Mouse (Mus musculus) left cerebral cortex, postnatal 4 days (tissue): Measurements from ENCODE around the gene Ehbp1. TPM values are rescaled to one million over a fixed set of nuclear protein-coding genes. Genes with fewer than 3 reads are reported as not detected.

Source experiments
- DNase-seq: peaks from one replicate; pipeline ENCODE4 v3.0.0-alpha.2; 2022
- intact Hi-C: fragments of 180-260 bp; cut with DNase I; formaldehyde crosslinking; loops from one replicate; pipeline ENCODE4 v1.15.1; 2025
- total RNA-seq, 2 experiments: library from RNA; stranded (reverse); gene quantifications; 2 replicates each; pipeline ENCODE4 v1.2.3; 2021

The Ehbp1 gene
- total RNA-seq, 2 experiments from 2014 or later = 82.4 to 90.3 TPM

DNA sequence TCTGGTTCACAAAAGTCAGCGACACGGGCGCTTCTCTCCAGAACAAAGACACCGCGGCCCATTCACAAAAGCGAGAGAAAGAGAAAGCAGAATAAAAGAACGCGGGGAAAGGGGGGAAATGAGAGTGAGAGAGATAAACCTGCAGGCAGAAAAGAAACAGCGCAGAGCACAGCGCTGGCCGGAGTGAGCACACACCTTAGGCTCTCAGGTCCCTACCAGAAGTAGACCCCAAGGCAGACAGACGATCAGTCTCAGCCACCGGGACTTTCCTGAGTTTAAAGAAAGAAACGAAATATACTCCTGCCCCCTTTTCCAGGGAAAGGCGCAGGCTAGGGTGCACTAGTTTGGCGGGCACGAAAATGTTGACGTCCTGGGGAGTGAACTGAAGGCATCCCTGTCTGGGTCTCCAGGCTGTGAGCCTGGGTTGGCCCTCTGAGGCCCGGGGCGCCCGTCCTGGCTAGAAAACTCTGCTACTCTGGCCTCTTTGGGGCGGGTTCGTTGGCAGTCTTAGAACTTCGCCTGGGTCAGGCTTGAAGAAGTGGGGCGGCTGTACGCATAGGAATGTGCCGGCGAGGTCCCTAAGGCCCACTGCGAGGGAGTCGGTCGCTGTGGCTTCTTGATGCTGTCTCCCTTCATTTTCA, 338.6 kb downstream of the Ehbp1 start:
- DNase-seq = no peak
- intact Hi-C loops = loop anchor here (5.0 kb wide), 1 partner anchor 144 kb away; no protein-coding TSS in a partner anchor

DNA sequence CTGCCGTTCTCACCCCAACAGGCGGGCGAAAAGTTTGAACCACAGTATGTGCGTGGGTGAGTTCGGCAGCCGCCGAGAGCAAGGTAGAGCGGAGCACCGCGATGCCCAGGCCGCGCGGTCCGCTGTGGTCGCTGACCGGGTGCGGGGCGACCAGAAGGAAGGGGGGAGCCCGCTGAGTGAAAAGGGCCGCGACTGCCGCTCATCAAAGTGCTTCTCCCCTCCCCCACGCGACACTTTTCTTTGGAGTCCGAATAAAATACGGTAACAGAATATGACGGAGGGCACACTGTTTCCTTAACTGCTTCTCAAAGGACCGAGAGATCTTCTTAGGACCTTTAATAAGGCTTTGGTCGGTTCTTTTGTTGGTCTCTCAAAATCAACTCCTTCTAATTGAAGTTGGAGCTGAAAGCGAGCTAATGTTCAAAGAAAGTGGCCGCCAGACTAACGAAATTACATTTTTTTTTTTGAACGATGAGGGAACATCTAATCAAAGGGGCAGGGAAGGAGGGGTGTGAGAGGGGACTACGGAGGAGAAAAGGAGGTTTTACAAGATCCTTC, 339.2 kb downstream of the Ehbp1 start, which contains the start of gene Otx1:
Gene Otx1 (minus strand): TSS at position 115 of the 558 bp plus-strand sequence.
- DNase-seq = no peak
- intact Hi-C loops = loop anchor here (5.0 kb wide), 1 partner anchor 144 kb away; no protein-coding TSS in a partner anchor

DNA sequence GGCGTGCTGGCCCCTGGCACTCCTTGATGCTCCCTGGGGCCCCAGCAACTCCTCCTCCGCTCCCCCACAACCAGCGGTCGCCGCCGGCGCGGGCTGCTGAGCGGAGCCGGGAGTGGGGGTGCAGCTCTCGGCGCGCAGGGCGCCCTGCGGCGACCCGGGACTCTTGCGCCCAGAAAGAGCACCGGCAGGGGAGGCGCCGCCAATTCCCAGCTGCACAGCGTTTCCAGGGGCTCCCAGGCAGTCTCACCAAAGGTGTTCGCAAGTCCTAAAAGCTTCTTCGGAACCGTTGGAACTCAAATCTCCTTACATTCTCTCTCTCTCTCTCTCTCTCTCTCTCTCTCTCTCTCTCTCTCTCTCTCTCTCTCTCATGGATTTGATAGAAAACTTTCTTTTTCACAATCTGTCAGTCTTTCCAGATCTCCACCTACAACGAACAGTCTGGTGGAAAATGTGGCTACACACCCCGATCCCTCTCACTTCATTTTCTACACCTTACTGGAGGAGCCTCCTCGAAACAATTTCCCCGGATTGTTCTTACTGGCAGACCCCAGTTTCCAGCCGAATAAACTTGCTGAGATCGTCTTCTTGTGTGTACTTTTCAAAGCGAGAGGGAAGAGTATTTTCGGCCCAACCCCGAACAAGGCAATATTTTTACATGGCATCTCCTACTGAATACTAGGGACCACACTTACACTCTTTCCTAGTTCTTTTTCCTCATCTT, 339.9 kb downstream of the Ehbp1 start:
- intact Hi-C loops = loop anchor here (5.0 kb wide), 1 partner anchor 145 kb away; no protein-coding TSS in a partner anchor
- no peak for DNase-seq

DNA sequence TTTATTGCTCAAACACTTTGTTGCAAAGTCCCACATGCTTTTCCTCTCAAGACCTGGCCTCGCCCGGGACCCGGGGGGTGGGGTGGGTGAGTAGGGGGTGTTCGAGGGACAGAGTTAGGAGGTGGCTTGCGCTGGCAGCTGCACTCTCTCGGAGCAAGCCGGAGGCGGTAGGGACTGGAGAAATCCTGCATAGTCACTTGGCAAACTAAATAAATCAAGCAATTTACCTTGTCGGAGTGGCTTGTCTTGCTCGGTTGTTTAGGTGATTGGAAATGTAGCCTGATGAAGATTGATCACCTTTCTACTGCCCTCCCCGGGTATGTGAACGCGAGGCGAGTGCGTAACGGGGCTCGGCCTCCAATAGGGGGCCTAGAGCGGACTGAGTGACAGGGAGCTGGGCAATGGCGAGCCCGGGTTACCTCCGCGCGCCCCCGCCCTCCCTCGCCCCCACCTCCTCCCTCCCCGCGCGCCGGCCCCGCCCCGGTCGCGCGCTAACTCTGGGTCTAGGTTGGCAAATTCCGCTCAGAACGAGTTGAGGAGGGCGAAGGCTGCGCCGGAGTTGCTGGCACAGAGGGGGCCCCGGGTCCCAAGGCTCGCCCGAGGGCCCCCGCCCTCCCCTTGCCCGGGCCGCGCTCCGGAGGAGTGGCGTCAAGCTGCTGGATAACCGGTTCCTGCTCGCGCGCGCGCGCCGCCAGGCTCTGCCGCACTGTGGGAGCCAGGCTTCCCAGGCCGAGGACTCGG, 340.6 kb downstream of the Ehbp1 start:
- DNase-seq = peak; percentile 70
- intact Hi-C loops = loop anchor here (5.0 kb wide), 1 partner anchor 146 kb away; no protein-coding TSS in a partner anchor

DNA sequence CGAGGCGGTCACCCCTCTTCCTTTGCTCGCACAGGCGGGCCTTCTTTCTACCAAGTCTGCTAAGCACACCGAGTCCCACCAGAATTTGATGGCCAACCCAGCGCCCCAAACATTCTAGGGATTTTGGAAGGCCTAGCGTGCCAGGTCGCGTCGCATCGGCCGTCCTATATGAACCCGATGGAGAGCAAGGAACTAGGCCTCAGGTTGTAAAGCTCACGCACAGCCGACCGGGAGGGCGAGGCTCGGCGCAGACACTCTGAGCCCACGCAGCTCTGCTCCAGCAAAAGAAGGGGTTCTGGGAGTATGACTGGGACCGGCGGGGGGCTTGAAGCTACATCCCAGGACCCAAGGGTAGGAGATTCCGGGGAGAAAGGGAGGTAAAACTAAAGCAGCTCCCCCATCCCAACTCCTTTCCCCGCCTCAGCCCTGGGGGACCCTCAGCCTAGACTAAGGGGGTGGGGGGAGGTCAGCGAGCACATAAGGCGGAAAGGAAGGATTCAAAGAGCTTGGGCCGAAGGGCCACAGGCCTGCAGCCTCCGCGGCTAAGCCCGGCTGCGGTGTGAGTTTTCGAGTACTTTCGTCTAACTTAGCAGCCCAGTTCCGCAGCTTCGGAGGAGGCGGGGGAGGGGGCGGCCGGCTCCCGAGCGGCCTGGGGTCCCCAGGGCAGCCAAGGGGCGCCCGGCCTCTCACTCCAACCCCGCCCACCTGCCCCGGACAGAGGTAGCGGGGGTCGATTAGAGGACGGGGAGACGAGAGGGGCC, 341.6 kb downstream of the Ehbp1 start:
- no peak for DNase-seq
- intact Hi-C loops = loop anchor here (5.0 kb wide), 1 partner anchor 147 kb away; no protein-coding TSS in a partner anchor

DNA sequence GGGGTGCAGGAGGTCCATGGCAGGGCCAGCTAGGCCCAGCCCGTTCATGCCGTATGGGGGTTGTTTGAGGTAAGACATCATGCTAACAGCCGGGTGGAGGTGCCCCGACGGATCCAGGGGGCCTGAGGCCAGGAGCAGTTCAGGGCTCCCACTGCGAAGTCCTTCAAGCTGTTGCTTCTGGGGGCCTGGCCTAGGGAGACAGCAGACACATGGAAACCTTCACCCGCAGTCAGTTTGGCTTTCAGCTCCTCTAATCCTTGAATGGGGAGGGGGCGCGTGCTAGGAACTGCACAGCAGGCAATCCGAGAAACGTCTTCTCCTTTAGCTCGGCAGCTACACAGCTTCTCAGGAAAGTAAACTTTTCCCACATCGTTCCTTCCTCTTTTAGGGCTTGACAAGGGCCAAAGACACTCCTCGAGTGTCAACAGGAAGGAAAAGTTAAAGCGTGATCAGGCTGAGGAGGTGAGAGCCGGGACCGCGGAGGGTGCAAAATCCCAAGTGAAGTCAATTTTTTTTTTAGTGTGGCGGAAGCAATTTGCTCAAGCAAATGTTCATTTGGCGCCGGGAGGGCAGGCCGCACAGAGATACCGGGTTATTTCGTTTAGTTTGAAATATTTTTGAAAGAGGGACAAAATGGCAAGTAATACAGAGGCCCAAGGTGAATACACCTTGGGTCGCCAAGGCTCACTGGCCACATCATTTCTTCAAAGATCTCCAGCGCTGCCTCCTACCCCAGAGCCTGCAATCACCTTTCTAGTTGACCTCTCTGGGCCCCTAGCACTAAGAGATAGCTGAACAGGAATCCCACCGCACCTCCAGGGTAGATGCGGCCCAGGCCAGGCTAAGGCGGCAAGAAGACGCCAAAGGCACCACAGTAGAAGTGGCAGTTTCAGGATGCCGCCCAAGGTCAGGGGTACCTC, 342.4 kb downstream of the Ehbp1 start:
- intact Hi-C loops = loop anchor here (5.0 kb wide), 2 partner anchors 148 to 198 kb away; no protein-coding TSS in a partner anchor

DNA sequence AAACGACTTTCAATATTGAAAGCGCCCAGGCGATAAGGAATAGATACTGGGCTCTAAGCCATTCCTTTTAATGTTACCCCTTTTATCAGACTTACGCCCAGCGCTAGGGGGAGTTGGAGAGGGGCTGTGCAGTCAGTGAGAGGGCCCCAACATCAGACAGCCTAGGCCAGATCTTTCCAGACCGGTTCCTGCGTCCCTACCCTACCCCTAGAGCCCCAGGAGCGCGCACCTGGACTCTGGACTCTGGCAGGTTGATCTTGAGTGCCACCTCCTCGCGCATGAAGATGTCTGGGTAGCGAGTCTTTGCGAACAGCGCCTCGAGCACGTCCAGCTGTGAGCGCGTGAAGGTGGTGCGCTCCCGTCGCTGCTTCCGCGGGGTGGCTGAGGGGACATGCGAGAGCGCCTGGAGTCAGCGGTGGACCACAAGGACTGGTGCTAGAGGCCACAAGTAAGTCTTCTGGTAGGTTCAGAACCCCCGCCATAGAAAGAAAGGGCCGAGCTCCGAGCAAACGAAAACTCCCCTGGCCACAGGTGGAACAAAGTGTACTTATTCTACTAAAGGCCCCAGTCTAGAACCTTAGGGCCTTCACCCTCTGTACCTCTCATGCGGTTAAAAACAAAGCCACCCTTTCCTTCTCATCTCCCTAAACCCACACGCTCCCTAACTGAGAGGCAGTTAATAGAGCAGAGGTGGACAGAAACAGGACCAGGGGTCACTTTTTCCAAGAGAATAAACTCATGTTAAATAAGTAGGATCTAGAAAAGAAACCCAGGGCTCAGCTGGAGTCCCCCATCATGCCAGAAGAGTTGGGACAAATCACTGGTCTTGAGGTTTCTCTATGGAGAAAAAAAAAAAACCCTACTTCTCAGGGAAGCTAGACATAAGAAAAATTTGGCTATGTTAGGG, 343.7 kb downstream of the Ehbp1 start:
- DNase-seq = no peak
- intact Hi-C loops = loop anchor here (5.0 kb wide), 1 partner anchor 199 kb away; no protein-coding TSS in a partner anchor

More for the DNA sequence above, 342.4 kb downstream of the Ehbp1 start:
- no peak for DNase-seq

DNA sequence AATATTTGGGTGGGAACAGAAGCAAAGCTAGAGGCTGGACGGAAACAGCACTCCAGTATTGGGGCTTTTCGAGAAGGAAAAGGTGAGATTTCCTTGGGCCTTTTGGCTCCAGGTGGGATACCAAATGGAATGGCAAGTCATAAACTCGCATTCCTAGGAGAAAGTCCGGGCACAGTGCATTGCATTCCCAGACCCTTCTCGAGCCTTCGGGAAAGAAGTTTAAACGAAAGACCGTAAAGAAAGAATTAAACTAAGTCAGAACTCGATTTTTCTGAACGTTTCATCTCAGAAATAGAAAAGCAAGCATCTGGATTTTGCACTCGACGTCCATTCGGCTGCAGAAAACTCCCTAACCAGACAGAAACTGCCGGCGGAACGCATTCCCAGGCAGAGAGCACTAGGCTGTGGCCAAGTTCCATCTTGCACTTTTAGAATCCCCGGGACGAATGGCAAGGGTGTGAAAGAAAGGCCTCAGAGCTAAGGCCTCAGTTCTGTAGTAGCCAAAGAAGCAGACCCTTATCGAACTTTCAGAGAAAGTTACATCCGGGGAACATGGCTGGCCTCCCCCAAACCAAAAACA, 344.4 kb downstream of the Ehbp1 start:
- DNase-seq = no peak
- intact Hi-C loops = loop anchor here (5.0 kb wide), 1 partner anchor 200 kb away; no protein-coding TSS in a partner anchor

DNA sequence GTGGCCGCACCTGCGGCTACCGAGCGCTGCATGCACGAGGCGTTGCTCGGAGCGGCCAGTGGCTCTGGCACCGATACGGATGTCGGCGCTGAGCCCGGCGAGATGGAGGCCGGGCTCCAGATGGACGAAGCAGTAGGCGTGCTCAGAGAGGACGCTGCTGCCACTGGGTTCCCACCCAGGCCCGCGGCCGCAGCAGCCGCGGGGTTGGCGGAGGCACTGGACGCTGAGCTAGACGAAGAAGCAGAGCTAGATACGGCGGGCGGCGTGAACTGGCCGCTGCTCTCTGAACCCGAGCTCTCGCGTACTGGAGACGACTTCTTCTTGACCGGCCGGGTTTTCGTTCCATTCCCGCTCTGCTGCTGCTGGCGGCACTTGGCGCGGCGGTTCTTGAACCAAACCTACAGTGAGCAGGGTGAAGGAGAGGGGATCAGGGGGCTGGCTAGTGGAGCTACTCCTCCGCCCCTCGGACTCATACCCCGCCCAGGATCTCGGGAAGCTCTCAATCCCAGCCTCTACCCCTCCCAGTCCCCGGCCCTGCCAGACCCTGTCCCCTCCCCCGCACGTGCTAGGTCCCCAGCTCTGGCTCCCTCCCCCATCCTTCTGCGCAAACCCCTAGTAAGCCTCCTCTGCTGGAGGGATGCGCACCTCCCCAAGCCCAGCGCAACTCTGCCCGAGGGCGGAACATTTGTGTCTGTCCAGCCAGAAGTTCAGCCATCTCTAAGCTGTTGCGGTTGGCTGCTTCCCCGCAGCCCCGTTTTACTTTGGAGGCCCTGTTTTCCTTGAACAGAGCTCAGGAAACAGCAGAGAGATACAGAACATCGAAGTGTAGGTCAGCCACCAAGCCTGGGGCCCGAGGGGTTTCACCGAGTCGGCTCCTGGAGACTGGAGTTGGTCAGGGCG, 345.2 kb downstream of the Ehbp1 start:
- DNase-seq = peak; percentile 69

DNA sequence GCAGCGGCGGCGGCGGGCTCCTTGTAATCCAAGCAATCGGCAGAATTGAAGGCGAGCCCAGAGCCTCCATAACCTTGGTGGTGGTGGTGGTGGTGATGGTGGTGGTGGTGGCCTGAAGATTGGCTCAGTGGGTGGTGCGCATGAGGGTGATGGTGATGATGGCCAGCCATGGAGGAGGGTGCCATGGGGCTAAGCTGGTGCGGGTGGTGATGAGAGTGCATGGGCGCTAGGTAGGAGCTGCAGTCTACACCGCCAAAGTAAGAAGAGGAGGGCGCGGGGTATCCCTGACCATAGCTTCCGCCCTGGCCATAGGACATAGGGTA, 345.8 kb downstream of the Ehbp1 start:
- DNase-seq = no peak
- intact Hi-C loops = loop anchor here (5.0 kb wide), 1 partner anchor 201 kb away; no protein-coding TSS in a partner anchor

More for the DNA sequence above, 345.2 kb downstream of the Ehbp1 start:
- intact Hi-C loops = loop anchor here (5.0 kb wide), 1 partner anchor 200 kb away; no protein-coding TSS in a partner anchor

DNA sequence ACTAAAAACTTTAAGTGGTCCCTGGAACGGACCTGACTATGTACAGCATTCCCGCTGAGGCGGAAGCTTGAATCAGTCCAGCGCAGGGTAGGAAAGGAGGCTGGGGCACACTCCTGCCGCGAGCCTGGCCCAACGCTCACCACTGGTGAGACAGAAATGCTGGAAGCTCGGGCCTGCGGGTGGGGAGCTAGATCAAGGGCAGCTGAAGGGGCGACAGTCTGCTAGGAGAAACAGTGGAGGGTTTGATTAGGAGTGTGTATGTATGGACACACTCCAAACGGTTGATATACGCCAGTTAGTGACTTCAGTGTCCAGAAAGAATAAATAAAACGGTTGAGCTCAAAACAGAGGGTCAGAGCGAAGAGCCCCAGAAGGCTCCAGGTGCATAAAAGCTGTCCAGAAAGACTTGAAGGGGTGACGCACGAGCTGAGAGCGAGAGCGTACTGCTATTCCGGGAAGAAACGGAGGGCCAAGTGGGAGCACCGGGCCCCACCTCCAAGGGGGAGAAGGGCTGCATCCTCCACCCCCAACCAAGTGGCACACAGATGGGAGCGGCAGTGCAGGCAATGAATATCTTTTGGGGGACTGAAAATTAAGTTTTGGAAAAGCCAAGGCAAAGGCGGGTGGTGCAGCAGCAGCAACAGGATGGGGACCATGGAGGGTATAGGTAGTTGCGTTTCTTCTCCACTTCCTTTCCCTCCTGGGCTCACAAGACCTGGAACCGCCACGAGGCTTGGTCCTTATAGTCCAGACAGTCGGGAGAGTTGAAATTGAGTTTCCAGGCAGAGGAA, 346.4 kb downstream of the Ehbp1 start:
- DNase-seq = no peak

DNA sequence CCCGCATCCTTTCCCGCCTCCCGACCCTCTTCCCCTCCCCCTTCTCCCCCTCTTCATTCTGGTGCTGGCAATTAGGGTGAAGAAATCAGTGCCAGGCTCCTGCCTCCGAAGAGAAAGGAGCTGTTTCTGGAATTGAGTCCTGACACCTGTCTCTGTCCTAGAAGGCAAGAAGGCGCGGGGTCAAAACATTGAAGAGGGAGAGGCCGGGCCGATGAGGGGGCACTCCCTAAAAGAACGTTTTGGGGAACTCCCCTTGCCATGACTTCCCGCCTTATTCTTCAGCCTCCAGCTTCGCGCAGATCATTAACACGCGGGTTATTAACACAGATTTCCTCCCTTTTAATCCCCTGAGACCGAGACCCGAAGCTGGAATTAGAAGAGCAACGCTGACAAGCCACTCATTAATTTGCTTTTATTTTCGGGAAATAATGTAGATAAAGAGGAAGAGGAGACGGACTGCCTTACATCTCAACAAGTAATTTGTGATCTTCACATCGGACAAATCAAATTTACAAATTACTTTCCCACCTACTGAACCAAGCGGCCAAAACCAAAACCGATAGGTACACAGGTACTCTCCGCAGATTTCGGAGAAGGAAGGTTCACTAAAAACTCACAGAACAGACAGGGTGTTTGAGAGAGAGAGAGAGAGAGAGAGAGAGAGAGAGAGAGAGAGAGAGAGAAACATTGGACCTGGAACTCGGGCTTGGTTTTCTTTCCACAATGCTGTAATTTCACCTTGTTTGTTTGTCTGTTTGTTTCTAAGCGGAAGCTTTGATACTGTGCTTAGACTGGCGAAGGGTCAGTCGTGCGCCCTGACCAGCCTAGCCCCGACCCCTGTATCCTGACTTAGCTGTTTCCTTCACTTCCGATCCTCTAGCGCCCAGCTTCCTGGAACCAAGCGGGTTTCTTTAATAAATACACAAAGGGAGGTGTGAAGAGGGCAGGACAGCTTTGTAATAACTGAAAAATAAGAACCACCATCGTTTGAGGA, 347.4 kb downstream of the Ehbp1 start:
- intact Hi-C loops = loop anchor here (5.0 kb wide), 2 partner anchors 203 to 518 kb away; partner anchors contain the start of gene Tmem17

More for the DNA sequence above, 346.4 kb downstream of the Ehbp1 start:
- intact Hi-C loops = loop anchor here (5.0 kb wide), 1 partner anchor 202 kb away; no protein-coding TSS in a partner anchor

DNA sequence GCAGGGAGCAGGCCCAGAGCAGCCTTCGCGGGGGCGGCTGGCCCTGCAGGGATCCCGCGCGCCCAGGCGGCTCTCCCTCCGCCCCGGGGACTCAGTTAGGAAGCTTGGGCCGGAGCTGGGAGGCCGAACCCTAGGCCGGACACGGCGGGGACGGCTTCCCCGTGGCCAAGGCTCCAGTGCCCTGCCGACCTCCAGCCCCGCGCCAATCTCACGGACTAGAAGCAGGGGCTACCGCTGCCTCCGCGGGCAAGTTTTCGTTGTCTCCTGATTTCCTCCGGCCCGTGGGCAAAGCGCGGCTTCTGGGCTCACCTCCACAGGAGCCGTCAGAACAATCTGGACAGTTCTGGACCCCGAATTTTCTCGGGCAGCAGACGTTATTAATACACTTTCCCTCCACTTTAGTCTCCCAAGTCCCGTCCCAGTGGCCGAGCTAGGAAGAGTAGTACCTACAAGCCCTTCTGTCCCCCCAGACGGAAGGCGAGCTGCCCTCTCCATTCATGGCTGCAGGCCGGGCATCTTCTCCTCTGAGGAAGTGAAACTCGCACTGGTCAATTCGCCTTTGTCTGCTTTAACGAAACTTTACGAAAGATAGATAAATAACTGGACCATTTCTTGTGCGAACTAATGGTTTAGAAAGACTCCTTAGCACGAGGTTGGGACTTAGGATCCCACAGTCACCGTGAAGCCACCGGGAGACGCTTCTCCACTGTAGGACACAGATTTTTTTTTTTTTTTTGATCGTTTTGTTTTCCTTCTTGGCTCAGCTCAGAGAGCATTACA, 348.3 kb downstream of the Ehbp1 start:
- peak; percentile 41 for DNase-seq
- intact Hi-C loops = loop anchor here (5.0 kb wide), 1 partner anchor 519 kb away; the partner anchor contains the start of gene Tmem17

More for the DNA sequence above, 347.4 kb downstream of the Ehbp1 start:
- DNase-seq = peak; percentile 17
